Mouse (Mus musculus) limb, embryonic 10.5 days (tissue): ENCODE measurements at regions not wholly inside any gene's neighbourhood (a gene's known extent, or its start where the extent isn't known, plus 50 kb on each side); places are given as distances from the start of the nearest gene placed in this dataset.

ENCODE experiments used
- DNase-seq: peaks from one replicate; pipeline ENCODE4 v3.0.0-alpha.2; 2017; ENCODE audit warnings: low spot score
- H3K27ac ChIP-seq: fragments of 300-500 bp; sonication (generic); 2 replicates; pipeline ENCODE4 v1.5.1; 2016; ENCODE audit warnings: mild to moderate bottlenecking
- H3K27me3 ChIP-seq: fragments of 300-500 bp; sonication (generic); 2 replicates; pipeline ENCODE4 v1.6.1; 2016; ENCODE audit warnings: low read depth, mild to moderate bottlenecking; ENCODE audit not compliant: poor library complexity, severe bottlenecking
- H3K36me3 ChIP-seq: fragments of 300-500 bp; sonication (generic); 2 replicates; pipeline ENCODE4 v1.6.1; 2016; ENCODE audit warnings: mild to moderate bottlenecking, moderate library complexity
- H3K4me1 ChIP-seq: fragments of 300-500 bp; sonication (generic); 2 replicates; pipeline ENCODE4 v1.6.1; 2016
- H3K4me3 ChIP-seq: fragments of 300-500 bp; sonication (generic); 2 replicates; pipeline ENCODE4 v1.5.1; 2016; ENCODE audit warnings: mild to moderate bottlenecking, moderate library complexity
- H3K9me3 ChIP-seq: fragments of 300-500 bp; sonication (generic); replicated peaks from 2 replicates; pipeline ENCODE4 v1.6.1; 2016; ENCODE audit warnings: mild to moderate bottlenecking
- WGBS: fragments of 180-500 bp; shearing (Covaris S2); methylation state at CpG from one replicate; pipeline ENCODE4 v1.1.7; 2016; 5-methylcytosine and 5-hydroxymethylcytosine counted together

DNA sequence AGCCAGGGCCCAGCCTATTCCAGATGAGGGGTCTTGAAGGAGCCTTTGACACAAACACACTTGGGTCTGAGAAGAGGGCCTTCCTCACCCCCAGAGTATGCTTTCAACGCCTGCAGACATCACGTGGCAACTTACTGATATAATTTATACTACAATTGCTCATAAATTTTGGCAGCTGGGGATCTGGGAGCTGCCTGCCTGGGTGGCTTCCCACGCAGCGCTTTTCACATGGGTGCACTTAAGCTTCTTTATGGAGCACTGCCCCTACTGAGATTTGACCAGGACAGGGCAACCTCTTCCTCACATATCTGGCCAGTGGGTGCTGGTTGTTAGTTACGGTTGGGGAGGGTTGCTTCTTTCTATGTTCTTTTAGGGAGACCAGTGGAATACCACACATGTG, 61.6 kb downstream of the Spesp1 start:
- 84% methylated on average over 5 of the region's 5 CpGs for WGBS

DNA sequence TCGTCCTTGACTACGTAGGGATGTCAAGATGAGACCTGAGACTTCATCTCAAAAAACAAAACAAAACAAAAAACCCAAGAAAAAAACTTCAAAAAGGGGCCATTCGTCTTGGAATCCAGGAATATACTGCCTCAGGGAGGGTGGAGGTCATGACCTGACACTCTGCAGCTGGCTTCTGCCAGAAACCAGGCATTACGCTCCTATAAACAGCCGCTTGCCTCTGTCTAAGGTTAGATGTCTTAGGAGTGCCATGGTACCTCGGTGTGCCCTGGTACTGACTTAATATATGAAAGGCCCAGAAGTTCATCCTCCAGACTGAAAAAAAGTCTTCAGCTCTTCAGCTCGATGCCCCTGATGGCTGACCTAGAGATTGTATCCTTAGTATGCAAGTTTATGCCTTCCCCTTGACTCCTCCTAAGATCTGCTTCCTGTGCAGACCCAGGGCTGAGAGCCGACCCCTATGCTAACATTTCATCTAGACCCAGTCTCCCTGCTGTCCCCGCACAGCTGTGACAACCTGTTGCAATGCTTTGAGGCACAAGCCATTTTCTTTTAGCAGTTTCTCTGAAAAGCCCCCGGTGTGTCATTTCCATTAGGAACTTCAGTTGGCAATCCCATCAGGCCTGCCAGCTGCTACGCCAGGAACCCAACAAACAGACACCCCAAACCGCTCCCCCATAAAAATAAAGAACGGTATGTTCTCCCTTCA, 66.7 kb downstream of the Spesp1 start:
- no peak overlapping the region for H3K27ac ChIP-seq
- WGBS = 43% methylated on average over 13 of the region's 13 CpGs
- H3K9me3 ChIP-seq = no peaks in the 10 kb centered on the region
- no peak for DNase-seq
- no peak overlapping the region for H3K4me3 ChIP-seq
- no peaks in the 10 kb centered on the region for H3K27me3 ChIP-seq
- peaks cover 22% of the 10 kb centered on the region for H3K4me1 ChIP-seq
- no peaks in the 10 kb centered on the region for H3K36me3 ChIP-seq

More for the DNA sequence above, 61.6 kb downstream of the Spesp1 start:
- H3K27ac ChIP-seq = no peak overlapping the region
- DNase-seq = no peak
- no peaks in the 10 kb centered on the region for H3K9me3 ChIP-seq
- peaks cover 32% of the 10 kb centered on the region for H3K4me1 ChIP-seq
- no peak overlapping the region for H3K4me3 ChIP-seq
- no peaks in the 10 kb centered on the region for H3K27me3 ChIP-seq
- H3K36me3 ChIP-seq = no peaks in the 10 kb centered on the region

GRCm38 (mm10) chr9:62214546-62214945, 67.5 kb downstream of the Spesp1 start:
- H3K36me3 ChIP-seq = no peaks in the 10 kb centered on the region
- no peaks in the 10 kb centered on the region for H3K27me3 ChIP-seq
- DNase-seq = no peak
- H3K4me3 ChIP-seq = no peak overlapping the region
- no peak overlapping the region for H3K27ac ChIP-seq
- no peaks in the 10 kb centered on the region for H3K9me3 ChIP-seq
- WGBS = 81% methylated on average over 4 of the region's 4 CpGs
- H3K4me1 ChIP-seq = peaks cover 20% of the 10 kb centered on the region

DNA sequence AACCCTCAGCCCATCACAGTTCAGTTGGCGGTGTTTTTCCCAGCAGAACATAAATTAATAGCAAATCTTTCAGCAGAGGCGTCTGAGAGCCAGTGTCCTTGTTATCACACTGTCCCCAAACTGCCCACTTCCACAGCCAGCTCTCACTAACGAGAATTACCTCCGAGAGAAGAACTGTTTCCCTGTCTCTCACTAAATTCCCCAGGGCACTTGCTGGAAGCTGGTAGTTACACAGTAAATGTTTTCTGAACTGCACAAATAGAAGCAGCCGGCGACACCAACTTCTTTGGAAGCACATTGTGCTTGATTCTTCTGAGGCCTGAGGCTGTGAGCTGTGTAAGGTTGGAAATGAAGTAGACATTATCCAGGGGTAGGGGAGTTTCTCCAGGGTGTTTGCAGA, 69.4 kb downstream of the Spesp1 start:
- Histone ChIP-seq H3K27ac (no peak overlapping the region), H3K4me1 (peaks cover 20% of the 10 kb centered on the region), H3K36me3 (no peaks in the 10 kb centered on the region), H3K4me3 (no peak overlapping the region), H3K9me3 (no peaks in the 10 kb centered on the region), H3K27me3 (no peaks in the 10 kb centered on the region)
- DNase-seq = no peak
- 55% methylated on average over 6 of the region's 6 CpGs for WGBS

DNA sequence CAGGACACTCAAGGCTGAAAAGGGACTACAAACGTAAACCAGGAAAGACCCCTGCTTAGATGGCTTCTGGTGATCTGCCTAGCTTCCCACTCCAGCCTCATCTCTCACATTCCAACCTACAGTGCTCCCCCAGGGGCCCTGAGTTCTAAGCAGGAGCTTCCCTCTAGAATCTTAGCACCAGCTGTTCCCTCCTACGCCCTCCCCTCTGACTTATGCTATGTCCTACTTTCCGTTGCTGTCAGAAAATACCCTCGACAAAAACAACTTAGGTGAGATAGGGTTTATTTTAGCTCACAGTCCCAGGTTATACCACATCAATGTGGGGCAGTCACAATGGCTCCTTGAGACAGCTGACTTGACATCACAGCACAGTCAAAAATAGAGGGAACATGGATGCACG, 71.2 kb downstream of the Spesp1 start:
- no peak overlapping the region for H3K27ac ChIP-seq
- no peaks in the 10 kb centered on the region for H3K36me3 ChIP-seq
- peaks cover 14% of the 10 kb centered on the region for H3K4me1 ChIP-seq
- no peaks in the 10 kb centered on the region for H3K27me3 ChIP-seq
- no peak for DNase-seq
- 86% methylated on average over 5 of the region's 5 CpGs for WGBS
- no peak overlapping the region for H3K4me3 ChIP-seq
- no peaks in the 10 kb centered on the region for H3K9me3 ChIP-seq

- 76% methylated on average over 5 of the region's 5 CpGs for WGBS
- no peaks in the 10 kb centered on the region for H3K27me3 ChIP-seq
- DNase-seq = no peak
- H3K27ac ChIP-seq = no peak overlapping the region
- peaks cover 8% of the 10 kb centered on the region for H3K4me1 ChIP-seq
- no peaks in the 10 kb centered on the region for H3K9me3 ChIP-seq
- no peaks in the 10 kb centered on the region for H3K36me3 ChIP-seq
- no peak overlapping the region for H3K4me3 ChIP-seq
Observed at GRCm38 (mm10) chr9:62208436-62208835, 73.6 kb downstream of the Spesp1 start.

DNA sequence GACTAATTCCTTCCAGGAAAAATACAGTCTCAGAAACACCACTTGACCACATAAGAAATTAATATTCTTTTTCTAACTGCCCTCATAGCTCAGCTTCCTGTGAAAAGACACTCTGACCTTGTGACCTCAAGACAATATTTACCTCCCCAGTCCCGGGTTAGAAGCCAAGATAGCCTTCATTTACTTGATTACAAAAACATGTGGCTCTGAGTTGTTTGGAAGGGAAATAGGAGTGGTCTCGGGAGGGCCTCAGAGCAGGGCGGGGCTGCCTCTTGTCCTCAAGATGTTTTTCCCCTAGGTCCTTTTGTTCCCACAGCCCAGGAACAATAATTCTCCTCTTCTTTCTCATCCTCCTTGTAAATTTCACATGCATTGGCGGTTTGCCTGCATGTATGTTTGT, 76.7 kb downstream of the Spesp1 start:
- peak overlapping the region; percentile 36 for H3K27ac ChIP-seq
- no peak overlapping the region for H3K4me3 ChIP-seq
- H3K4me1 ChIP-seq = peaks cover 11% of the 10 kb centered on the region
- H3K9me3 ChIP-seq = no peaks in the 10 kb centered on the region
- H3K27me3 ChIP-seq = no peaks in the 10 kb centered on the region
- H3K36me3 ChIP-seq = no peaks in the 10 kb centered on the region
- WGBS = 44% methylated on average over 4 of the region's 4 CpGs
- DNase-seq = no peak

GRCm38 (mm10) chr9:62203556-62203955, 78.5 kb downstream of the Spesp1 start:
- Histone ChIP-seq H3K9me3 (no peaks in the 10 kb centered on the region), H3K27me3 (no peaks in the 10 kb centered on the region), H3K27ac (no peak overlapping the region), H3K4me1 (peaks cover 25% of the 10 kb centered on the region), H3K4me3 (no peak overlapping the region), H3K36me3 (no peaks in the 10 kb centered on the region)
- 63% methylated on average over 4 of the region's 4 CpGs for WGBS
- DNase-seq = no peak

DNA sequence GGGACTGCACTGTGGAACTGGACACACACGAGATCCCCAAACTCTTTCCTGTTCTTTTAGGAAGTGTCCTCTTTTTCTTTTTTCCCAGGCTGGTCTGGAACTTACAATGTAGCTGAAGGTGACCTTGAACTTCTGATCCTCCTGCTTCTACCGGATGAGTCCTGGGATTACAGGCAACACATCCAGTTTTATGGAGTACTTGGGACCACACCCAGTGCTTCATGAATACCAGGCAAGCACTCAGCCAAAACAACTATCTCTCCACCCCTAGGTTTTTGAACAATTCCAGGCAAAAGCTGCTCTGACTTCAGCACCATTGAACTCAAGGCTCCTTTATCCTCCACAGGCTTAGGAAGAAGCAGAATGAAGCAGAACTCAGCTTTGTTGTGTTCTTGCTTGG, 79.7 kb downstream of the Spesp1 start:
- WGBS = 84% methylated on average over 2 of the region's 2 CpGs
- H3K4me3 ChIP-seq = no peak overlapping the region
- H3K9me3 ChIP-seq = no peaks in the 10 kb centered on the region

GRCm38 (mm10) chr9:62197486-62197885, 75.0 kb upstream of the Glce start:
- WGBS = 82% methylated on average over 2 of the region's 2 CpGs
- Histone ChIP-seq H3K9me3 (no peaks in the 10 kb centered on the region), H3K27ac (no peak overlapping the region), H3K36me3 (no peaks in the 10 kb centered on the region), H3K4me1 (peaks cover 29% of the 10 kb centered on the region), H3K4me3 (no peak overlapping the region), H3K27me3 (0 out of 2 replicates have a peak, but pooled peaks cover 9% of the 10 kb centered on the region)
- DNase-seq = no peak

More for the DNA sequence above, 79.7 kb downstream of the Spesp1 start:
- H3K27ac ChIP-seq = no peak overlapping the region
- peaks cover 25% of the 10 kb centered on the region for H3K4me1 ChIP-seq
- DNase-seq = no peak
- H3K36me3 ChIP-seq = no peaks in the 10 kb centered on the region
- H3K27me3 ChIP-seq = no peaks in the 10 kb centered on the region

DNA sequence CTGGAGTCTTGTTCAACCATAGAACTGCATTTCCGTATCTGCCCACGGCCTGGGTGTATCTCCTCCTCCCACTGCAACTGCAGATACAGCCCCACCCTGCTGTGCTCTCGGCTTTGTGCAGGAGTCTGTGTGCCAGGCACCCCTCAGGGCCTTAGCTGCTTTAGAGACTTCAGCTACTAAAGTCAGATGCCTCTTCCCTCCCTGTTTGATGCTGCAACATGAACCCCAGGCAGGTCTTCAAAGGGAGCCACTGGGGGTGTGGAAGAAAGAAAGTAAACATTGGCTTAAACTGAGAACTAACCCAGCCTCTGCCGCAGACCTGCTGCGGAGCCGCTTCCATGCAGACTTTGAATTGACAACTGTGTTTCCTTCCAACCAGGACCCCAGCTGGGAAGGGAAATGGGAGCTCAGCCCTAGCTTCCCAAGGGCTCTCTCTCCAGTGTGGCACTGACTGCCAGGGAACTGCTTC, 70.0 kb upstream of the Glce start:
- 3% methylated on average over 6 of the region's 6 CpGs for WGBS
- Histone ChIP-seq H3K27me3 (peaks cover 24% of the 10 kb centered on the region), H3K4me3 (no peak overlapping the region), H3K36me3 (no peaks in the 10 kb centered on the region), H3K4me1 (peaks cover 53% of the 10 kb centered on the region), H3K9me3 (no peaks in the 10 kb centered on the region), H3K27ac (no peak overlapping the region)
- no peak for DNase-seq

DNA sequence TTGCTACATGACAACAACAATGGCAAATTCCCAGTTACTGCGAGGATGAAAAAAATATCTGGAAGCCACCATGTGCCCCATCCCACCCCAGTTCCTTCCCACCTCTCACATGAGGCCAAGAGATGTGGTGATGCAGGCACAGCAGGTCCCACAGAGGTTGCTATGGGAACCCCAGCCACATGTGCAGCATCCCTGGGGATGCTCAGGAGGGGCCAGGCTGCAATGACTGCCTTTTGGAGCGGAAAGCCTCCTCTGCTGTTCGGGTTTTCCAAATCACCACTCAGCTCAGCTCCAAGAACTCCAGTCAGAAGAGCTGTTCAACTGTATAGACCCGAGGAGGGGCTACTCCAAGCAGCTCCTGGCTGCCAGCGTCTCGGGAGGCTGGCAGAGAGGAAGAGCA, 68.0 kb upstream of the Glce start:
- H3K9me3 ChIP-seq = no peaks in the 10 kb centered on the region
- H3K27ac ChIP-seq = no peak overlapping the region
- no peak overlapping the region for H3K4me3 ChIP-seq
- no peaks in the 10 kb centered on the region for H3K36me3 ChIP-seq
- peaks cover 70% of the 10 kb centered on the region for H3K4me1 ChIP-seq
- no peak for DNase-seq
- WGBS = 62% methylated on average over 6 of the region's 6 CpGs
- peaks cover 24% of the 10 kb centered on the region for H3K27me3 ChIP-seq

DNA sequence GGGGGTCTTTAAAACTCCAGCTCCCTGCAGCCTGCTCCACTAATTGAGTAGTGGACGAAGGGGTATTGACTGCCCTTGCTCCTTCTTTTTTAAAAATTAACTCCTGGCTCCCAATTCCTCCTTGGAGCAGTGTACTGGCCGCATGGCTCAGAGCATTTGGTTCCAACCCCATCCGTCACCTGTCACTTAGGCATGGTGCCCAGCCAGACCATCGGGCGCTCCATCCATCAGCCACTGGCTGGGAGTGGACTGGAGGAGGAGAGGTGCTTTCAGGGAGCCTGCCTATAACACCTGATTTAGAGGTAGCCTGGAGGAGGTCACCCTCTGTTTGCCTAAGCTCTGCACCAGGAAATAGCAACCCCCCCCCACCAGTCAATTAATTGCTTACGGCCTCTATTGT, 66.4 kb upstream of the Glce start:
- Histone ChIP-seq H3K27me3 (peaks cover 24% of the 10 kb centered on the region), H3K4me3 (no peak overlapping the region), H3K4me1 (peaks cover 70% of the 10 kb centered on the region), H3K36me3 (no peaks in the 10 kb centered on the region), H3K27ac (no peak overlapping the region), H3K9me3 (no peaks in the 10 kb centered on the region)
- WGBS = 19% methylated on average over 6 of the region's 6 CpGs
- peak; percentile 52 for DNase-seq

- 29% methylated on average over 3 of the region's 3 CpGs for WGBS
- Histone ChIP-seq H3K27ac (no peak overlapping the region), H3K4me3 (no peak overlapping the region), H3K9me3 (no peaks in the 10 kb centered on the region), H3K36me3 (no peaks in the 10 kb centered on the region), H3K4me1 (peaks cover 68% of the 10 kb centered on the region), H3K27me3 (peaks cover 20% of the 10 kb centered on the region)
- no peak for DNase-seq
Observed at GRCm38 (mm10) chr9:62188379-62188778, 65.9 kb upstream of the Glce start.
